Mouse (Mus musculus) urinary bladder, adult 2 months (tissue): Measurements from ENCODE around the gene Gm732. TPM values are rescaled to one million over a fixed set of nuclear protein-coding genes. Genes with fewer than 3 reads are reported as not detected.

Experiments
- DNase-seq: peaks from one replicate; pipeline ENCODE4 v3.0.0; 2022; ENCODE audit warnings: low spot score
- polyA plus RNA-seq: library from polyadenylated mRNA; depleted of rRNA; stranded (reverse); fragments of >200 nt; gene quantifications from 2 replicates; pipeline ENCODE4 v1.2.3, GENCODE M21; 2012; rRNA removed

Gm732 gene
- not detected in 2 replicates for polyA plus RNA-seq

GRCm38 (mm10) chrX:107948365-107948764 lies at the start of gene Gm732:
Gene Gm732 (minus strand): TSS chrX:107948465.
- no peak for DNase-seq

Other genes with a start within 250 kb of the Gm732 start
- gene Tent5d, start 155.9 kb downstream of the Gm732 start, polyA plus RNA-seq: not detected in 2 replicates
- 11.1 and 11.7 TPM in 2 replicates for gene 2610002M06Rik, start 132.1 kb downstream of the Gm732 start, polyA plus RNA-seq